Mouse (Mus musculus) hindbrain, embryonic 16.5 days (tissue): ENCODE measurements around the gene Nes. TPM values are rescaled to one million over a fixed set of nuclear protein-coding genes. Genes with fewer than 3 reads are reported as not detected.
A peak's percentile ranks its signal among the peaks of the same experiment; 100 is the strongest.

Experiments used
- ATAC-seq: fragments of 200-750 bp; cut with Nextera tagmentation; 2 replicates; pipeline ENCODE4 v1.8.0; 2017; ENCODE audit warnings: moderate TSS enrichment, moderate library complexity
- H3K27ac ChIP-seq: fragments of 300-500 bp; sonication (generic); 2 replicates; pipeline ENCODE4 v1.5.1; 2014; ENCODE audit warnings: low read depth, mild to moderate bottlenecking, control low read depth, low read length, moderate library complexity
- H3K27me3 ChIP-seq: fragments of 300-500 bp; sonication (generic); replicated peaks from 2 replicates; pipeline ENCODE4 v1.6.1; 2014; ENCODE audit warnings: low read length; ENCODE audit not compliant: control insufficient read depth, insufficient read depth
- H3K36me3 ChIP-seq: fragments of 300-500 bp; sonication (generic); 2 replicates; pipeline ENCODE4 v1.6.1; 2014; ENCODE audit warnings: mild to moderate bottlenecking, low read length, moderate library complexity, mixed read lengths; ENCODE audit not compliant: control insufficient read depth, insufficient read depth
- H3K4me1 ChIP-seq: fragments of 300-500 bp; sonication (generic); 2 replicates; pipeline ENCODE4 v1.6.1; 2014; ENCODE audit warnings: low read depth, low read length; ENCODE audit not compliant: control insufficient read depth, insufficient read depth
- H3K4me2 ChIP-seq: fragments of 300-500 bp; sonication (generic); 2 replicates; pipeline ENCODE4 v1.6.1; 2014; ENCODE audit warnings: mild to moderate bottlenecking, low read length, control low read depth, moderate library complexity
- H3K4me3 ChIP-seq: fragments of 300-500 bp; sonication (generic); 2 replicates; pipeline ENCODE4 v1.5.1; 2014; ENCODE audit warnings: mild to moderate bottlenecking, low read length, control low read depth, moderate library complexity
- H3K9ac ChIP-seq: fragments of 300-500 bp; sonication (generic); 2 replicates; pipeline ENCODE4 v1.6.1; 2014; ENCODE audit warnings: low read depth, mild to moderate bottlenecking, control low read depth, low read length, moderate library complexity
- H3K9me3 ChIP-seq: fragments of 300-500 bp; sonication (generic); 2 replicates; pipeline ENCODE4 v1.6.1; 2014; ENCODE audit warnings: mild to moderate bottlenecking, low read length, moderate library complexity; ENCODE audit not compliant: control insufficient read depth
- WGBS: fragments of 180-500 bp; shearing (Covaris S2); extraction: QIAGEN DNeasy Blood & Tissue Kit; methylation state at CpG from one replicate; pipeline ENCODE4 v1.1.7; 2014; 5-methylcytosine and 5-hydroxymethylcytosine counted together
- polyA plus RNA-seq: library from polyadenylated mRNA; unstranded; fragments of >200 nt; fragmentation: Nextera tagmentation; extraction: Ambion mirVana; gene quantifications from 2 replicates; pipeline ENCODE4 v1.2.1, GENCODE M21; 2015

Nes gene
- polyA plus RNA-seq, 1 experiment from 2014 or later, result 15.6 TPM

- 53% methylated on average over 5 of the region's 5 CpGs for WGBS
- no peak for ATAC-seq
- no peak overlapping the region for H3K9ac ChIP-seq
- H3K9me3 ChIP-seq, result no peaks in the 10 kb centered on the region
- H3K27me3 ChIP-seq, result no peaks in the 10 kb centered on the region; the same call in 1 of the 2 replicates
- H3K27ac ChIP-seq, result no peak overlapping the region
- no peak overlapping the region for H3K4me2 ChIP-seq
- H3K36me3 ChIP-seq, result peaks cover 28% of the 10 kb centered on the region
- no peak overlapping the region for H3K4me3 ChIP-seq
- peaks cover 6% of the 10 kb centered on the region for H3K4me1 ChIP-seq
Measured at GRCm38 (mm10) chr3:87940611-87941010, 30.3 kb upstream of the Nes start.

GRCm38 (mm10) chr3:87942471-87942870 lies 28.4 kb upstream of the Nes start:
- peaks cover 25% of the 10 kb centered on the region for H3K36me3 ChIP-seq
- ATAC-seq, result no peak
- H3K27me3 ChIP-seq, result no peaks in the 10 kb centered on the region; the same call in 1 of the 2 replicates
- H3K9me3 ChIP-seq, result no peaks in the 10 kb centered on the region
- no peak overlapping the region for H3K4me3 ChIP-seq
- H3K4me1 ChIP-seq, result peaks cover 12% of the 10 kb centered on the region
- no peak overlapping the region for H3K4me2 ChIP-seq
- no peak overlapping the region for H3K27ac ChIP-seq
- no peak overlapping the region for H3K9ac ChIP-seq
- WGBS, result 97% methylated on average over 2 of the region's 2 CpGs

- Histone ChIP-seq H3K4me2 (no peak overlapping the region), H3K9ac (no peak overlapping the region), H3K36me3 (peaks cover 22% of the 10 kb centered on the region), H3K27me3 (no peaks in the 10 kb centered on the region; the same call in 1 of the 2 replicates), H3K4me3 (no peak overlapping the region), H3K9me3 (no peaks in the 10 kb centered on the region), H3K4me1 (peaks cover 23% of the 10 kb centered on the region), H3K27ac (no peak overlapping the region)
- ATAC-seq, result no peak
- 80% methylated on average over 7 of the region's 7 CpGs for WGBS
Measured at GRCm38 (mm10) chr3:87943586-87943985, 27.3 kb upstream of the Nes start.

GRCm38 (mm10) chr3:87944838-87945600 lies 25.9 kb upstream of the Nes start:
- Histone ChIP-seq H3K27me3 (no peaks in the 10 kb centered on the region; the same call in none of the 2 replicates), H3K4me1 (peaks cover 31% of the 10 kb centered on the region), H3K9me3 (no peaks in the 10 kb centered on the region), H3K36me3 (peaks cover 11% of the 10 kb centered on the region), H3K27ac (no peak overlapping the region), H3K9ac (no peak overlapping the region), H3K4me3 (no peak overlapping the region), H3K4me2 (no peak overlapping the region)
- peak; percentile 46 for ATAC-seq
- WGBS, result 2% methylated on average over 4 of the region's 4 CpGs

GRCm38 (mm10) chr3:87945781-87946540 lies 24.9 kb upstream of the Nes start:
- Histone ChIP-seq H3K9ac (no peak overlapping the region), H3K27ac (no peak overlapping the region), H3K4me1 (peaks cover 33% of the 10 kb centered on the region), H3K9me3 (no peaks in the 10 kb centered on the region), H3K36me3 (peaks cover 8% of the 10 kb centered on the region), H3K27me3 (no peaks in the 10 kb centered on the region; the same call in none of the 2 replicates), H3K4me3 (no peak overlapping the region), H3K4me2 (no peak overlapping the region)
- no peak for ATAC-seq
- 19% methylated on average over 12 of the region's 12 CpGs for WGBS

GRCm38 (mm10) chr3:87946541-87946860 lies 24.4 kb upstream of the Nes start:
- 11% methylated on average over 1 of the region's 1 CpGs for WGBS
- Histone ChIP-seq H3K4me3 (no peak overlapping the region), H3K27ac (no peak overlapping the region), H3K27me3 (no peaks in the 10 kb centered on the region; the same call in none of the 2 replicates), H3K9me3 (no peaks in the 10 kb centered on the region), H3K4me1 (peaks cover 33% of the 10 kb centered on the region), H3K9ac (no peak overlapping the region), H3K4me2 (no peak overlapping the region), H3K36me3 (peaks cover 3% of the 10 kb centered on the region)
- ATAC-seq, result no peak

- no peak overlapping the region for H3K27ac ChIP-seq
- H3K9me3 ChIP-seq, result no peaks in the 10 kb centered on the region
- H3K4me3 ChIP-seq, result peak overlapping the region; percentile 32
- H3K27me3 ChIP-seq, result no peaks in the 10 kb centered on the region; the same call in none of the 2 replicates
- WGBS, result 8% methylated on average over 26 of the region's 26 CpGs
- H3K9ac ChIP-seq, result peak overlapping the region; percentile 51
- ATAC-seq, result no peak
- H3K4me1 ChIP-seq, result peaks cover 34% of the 10 kb centered on the region
- H3K4me2 ChIP-seq, result peak overlapping the region; percentile 80
- H3K36me3 ChIP-seq, result no peaks in the 10 kb centered on the region
Measured at GRCm38 (mm10) chr3:87947056-87947810, 23.6 kb upstream of the Nes start.

- Histone ChIP-seq H3K4me2 (peak overlapping the region; percentile 80), H3K4me3 (peak overlapping the region; percentile 32), H3K36me3 (no peaks in the 10 kb centered on the region), H3K9ac (peak overlapping the region; percentile 51), H3K27ac (no peak overlapping the region), H3K4me1 (peaks cover 39% of the 10 kb centered on the region), H3K27me3 (no peaks in the 10 kb centered on the region; the same call in none of the 2 replicates), H3K9me3 (no peaks in the 10 kb centered on the region)
- ATAC-seq, result no peak
- WGBS, result 2% methylated on average over 17 of the region's 17 CpGs
Measured at GRCm38 (mm10) chr3:87947811-87948199, 23.1 kb upstream of the Nes start.
